Mouse (Mus musculus): ENCODE data around the gene Defb25.

Gene Defb25

DNA sequence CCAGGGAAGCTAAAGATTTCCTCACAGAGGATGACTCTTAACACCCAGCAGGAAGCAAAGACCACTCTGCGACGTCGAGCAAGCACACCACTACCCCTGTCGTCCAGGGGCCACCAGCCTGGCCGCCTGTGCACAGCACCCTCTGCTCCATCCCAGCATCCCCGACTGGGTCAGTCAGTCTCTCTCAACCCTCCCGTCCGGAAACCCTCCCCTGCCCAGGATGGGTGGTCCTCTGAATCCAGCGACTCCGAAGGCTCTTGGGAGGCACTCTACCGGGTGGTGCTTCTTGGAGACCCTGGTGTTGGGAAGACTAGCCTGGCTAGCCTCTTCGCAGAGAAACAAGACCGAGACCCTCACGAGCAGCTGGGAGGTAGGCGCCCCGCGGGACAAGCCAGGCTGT is 5.2 kb upstream of the Defb25 start:
- no peak for DNase-seq (ENCODE audit: extremely low spot score, low read depth, low spot score)

- no peak for DNase-seq (ENCODE audit: extremely low spot score, low read depth, low spot score)
Observed at GRCm38 (mm10) chr2:152626774-152627591, 4.1 kb upstream of the Defb25 start, which contains the start of gene Rem1. Gene Rem1, plus strand, starts transcription at chr2:152626951.

DNA sequence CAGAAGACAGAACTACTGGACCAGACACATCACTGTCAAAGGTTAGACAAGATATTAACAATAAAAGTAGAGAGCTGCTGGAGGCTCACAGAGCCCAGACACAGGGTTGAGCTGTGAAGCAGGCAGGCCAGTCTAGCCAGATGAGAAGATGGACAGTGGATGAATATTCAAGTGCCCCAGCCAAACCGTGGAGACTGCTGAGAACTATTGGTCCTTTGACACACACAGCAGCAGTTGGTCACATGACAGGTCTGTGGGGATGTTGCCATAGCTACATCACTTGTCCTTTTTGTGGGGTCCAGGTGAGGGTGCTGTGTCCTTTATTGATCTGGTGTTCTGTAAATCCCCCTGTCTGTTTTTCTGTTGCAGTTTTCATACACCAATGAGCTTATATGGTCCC is 2.4 kb upstream of the Defb25 start:
- DNase-seq (ENCODE audit: extremely low spot score, low read depth, low spot score), result no peak

GRCm38 (mm10) chr2:152624566-152624965 is 1.7 kb upstream of the Defb25 start:
- no peak for DNase-seq (ENCODE audit: extremely low spot score, low read depth, low spot score)

GRCm38 (mm10) chr2:152622151-152622550 is 702 bp downstream of the Defb25 start:
- no peak for DNase-seq (ENCODE audit: extremely low spot score, low read depth, low spot score)

- no peak for DNase-seq (ENCODE audit: extremely low spot score, low read depth, low spot score)
Observed at GRCm38 (mm10) chr2:152620367-152621134, 2.3 kb downstream of the Defb25 start.

- no peak for DNase-seq (ENCODE audit: extremely low spot score, low read depth, low spot score)
Observed at GRCm38 (mm10) chr2:152617374-152617773, 5.5 kb downstream of the Defb25 start.

DNA sequence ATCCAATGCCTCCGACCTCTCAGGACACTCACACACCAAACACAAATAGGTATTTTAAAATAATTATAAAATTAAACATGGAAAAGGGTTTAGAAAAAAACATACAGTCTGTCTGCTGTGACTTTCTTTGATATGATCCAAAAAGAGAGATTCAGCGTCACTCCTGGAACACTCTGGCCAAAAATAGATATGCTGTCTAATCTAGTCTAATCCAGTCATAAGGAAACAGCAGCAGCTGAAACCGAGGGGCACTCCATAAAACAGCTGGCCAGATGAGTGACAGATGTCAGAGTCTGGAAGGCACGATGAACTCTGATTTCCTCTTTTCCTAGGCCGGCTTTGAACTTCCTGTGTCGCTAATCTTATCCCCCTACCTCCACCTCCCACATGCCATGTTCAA is 6.4 kb downstream of the Defb25 start:
- no peak for DNase-seq (ENCODE audit: extremely low spot score, low read depth, low spot score)

GRCm38 (mm10) chr2:152615563-152615962 is 7.3 kb downstream of the Defb25 start:
- DNase-seq (ENCODE audit: extremely low spot score, low read depth, low spot score), result peak; percentile 64

DNA sequence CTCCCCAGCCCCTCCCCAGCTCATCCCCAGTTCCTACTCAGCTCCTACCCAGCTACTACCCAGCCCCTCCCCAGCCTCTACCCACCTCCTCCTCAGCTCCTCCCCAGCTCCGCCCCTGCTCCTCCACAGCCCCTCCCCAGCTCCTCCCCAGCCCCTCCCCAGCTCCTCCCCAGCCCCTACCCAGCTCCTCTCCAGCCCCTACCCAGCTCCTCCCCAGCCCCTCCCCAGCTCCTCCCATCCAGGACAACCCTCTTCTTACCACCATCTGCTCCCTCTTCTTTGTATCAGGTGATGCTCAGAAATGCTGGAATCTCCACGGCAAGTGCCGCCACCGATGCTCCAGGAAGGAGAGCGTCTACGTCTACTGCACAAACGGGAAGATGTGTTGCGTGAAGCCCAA is 10.7 kb downstream of the Defb25 start:
- DNase-seq (ENCODE audit: extremely low spot score, low read depth, low spot score), result no peak

- DNase-seq (ENCODE audit: extremely low spot score, low read depth, low spot score), result no peak
Observed at GRCm38 (mm10) chr2:152608719-152609118, 14.1 kb downstream of the Defb25 start.

GRCm38 (mm10) chr2:152607746-152608145 is 15.1 kb downstream of the Defb25 start:
- no peak for DNase-seq (ENCODE audit: extremely low spot score, low read depth, low spot score)

DNA sequence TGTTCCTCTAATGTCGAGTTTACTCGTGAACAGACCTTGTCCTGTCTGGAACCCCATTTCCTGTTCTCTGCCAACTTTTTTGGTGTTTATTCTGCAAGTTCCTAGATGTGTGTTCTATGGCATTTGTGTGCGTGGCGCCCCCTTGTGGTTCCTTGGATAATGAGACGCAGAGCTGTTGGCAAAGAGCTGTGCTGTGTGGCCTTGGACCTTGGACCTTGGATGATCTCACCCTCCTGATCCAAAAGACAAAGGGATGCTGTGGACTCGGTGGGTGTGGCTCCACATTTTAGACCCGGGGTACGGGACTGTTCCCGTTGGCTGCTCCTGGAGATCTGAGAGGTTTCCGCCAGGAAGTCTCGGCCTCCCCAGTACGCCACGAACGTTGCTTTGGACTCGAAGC is 18.8 kb downstream of the Defb25 start, which contains the start of gene Defb36:
Gene Defb36, plus strand, starts transcription at position 271 of the 400 bp plus-strand sequence.
- DNase-seq (ENCODE audit: extremely low spot score, low read depth, low spot score), result no peak

DNA sequence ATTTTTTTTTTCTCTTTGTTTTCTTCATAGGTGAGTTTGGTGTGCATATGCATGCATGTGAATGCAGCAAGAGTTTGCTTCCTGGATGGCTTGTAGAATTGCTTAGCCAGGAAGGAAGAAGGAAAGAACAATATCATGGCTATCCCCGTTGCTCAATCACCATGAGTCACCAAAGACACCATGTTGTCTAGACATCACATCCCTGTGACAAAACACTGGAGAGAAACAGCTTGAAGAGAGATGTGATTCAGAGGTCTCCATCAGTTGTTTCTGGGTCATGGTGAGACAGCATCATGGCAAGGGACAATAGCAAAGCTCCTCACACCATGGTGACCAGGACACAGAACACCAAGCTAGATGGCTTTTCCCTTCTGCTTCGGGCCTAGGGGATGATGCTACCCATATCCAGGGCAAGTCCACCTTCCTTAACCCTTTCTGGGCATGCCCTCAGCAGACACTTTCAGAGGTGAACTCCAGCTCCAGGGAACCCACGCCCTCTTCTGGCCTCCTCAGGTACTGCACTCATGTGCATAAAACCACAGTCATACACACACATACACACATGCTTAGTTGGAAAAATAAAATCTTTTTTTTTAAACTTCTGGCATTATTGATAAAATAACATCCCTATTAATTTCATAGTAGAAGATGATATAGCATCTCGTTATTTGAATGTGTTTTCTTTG is 21.4 kb downstream of the Defb25 start:
- no peak for DNase-seq (ENCODE audit: extremely low spot score, low read depth, low spot score)

DNA sequence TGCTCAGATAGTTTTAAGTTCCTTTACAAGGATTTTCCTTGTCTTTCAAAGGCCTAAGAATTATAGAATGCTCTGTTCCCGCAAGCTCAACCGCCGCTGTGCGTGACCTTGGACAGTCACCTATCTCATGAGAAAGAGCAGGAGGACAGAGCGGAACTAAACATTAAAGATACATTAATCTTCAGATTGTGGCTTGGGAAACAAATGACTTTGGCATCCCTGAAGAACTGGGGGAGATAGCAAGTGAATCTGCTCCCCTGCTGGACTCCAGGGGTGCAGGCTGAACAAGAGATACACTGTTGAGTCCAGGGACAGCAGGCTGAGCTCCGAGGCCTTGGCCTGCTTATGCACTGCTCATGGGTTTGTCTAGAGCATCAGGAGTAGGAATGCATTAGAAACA is 22.8 kb downstream of the Defb25 start:
- DNase-seq (ENCODE audit: extremely low spot score, low read depth, low spot score), result no peak

DNA sequence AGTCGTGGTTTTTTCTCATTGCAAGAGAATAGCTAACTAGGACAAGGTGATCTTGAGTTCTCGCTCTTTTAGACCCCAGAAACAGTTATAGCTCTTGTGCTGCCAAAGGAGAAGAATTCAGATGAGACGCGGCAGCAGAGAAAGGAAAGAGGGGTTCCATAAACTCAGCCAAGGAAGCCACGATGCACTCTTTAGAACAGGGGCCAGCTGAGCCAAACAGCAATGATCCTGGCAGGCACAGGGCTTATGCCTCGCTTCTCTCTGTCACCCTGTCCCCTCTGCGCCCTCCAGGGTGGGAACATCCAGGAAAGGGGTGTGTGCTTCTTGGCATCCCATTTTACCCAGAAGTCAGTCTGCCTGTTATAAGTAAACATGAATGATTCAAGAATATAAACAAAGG is 23.6 kb downstream of the Defb25 start, which contains the start of gene Defb45:
Gene Defb45, minus strand, starts transcription at position 101 of the 400 bp plus-strand sequence.
- no peak for DNase-seq (ENCODE audit: extremely low spot score, low read depth, low spot score)

DNA sequence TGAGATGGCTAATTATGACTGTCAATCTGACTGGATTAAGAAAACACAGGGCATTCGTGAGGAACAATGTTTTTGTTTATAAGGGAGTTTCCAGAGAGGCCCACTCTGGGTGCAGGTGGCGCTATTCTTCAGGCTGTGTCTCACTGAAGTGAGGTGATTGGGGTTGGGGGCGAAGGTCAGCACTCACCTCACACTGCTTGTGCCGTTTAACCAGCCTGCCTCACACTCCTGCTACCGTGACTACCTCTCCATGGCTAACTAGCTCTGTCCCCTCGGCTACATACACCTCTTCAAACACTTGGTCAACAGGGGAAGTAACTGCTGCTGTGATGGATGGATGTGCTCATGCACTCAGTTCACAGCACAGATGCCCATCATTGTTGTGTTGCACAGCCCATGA is 33.8 kb downstream of the Defb25 start:
- no peak for DNase-seq (ENCODE audit: extremely low spot score, low read depth, low spot score)

DNA sequence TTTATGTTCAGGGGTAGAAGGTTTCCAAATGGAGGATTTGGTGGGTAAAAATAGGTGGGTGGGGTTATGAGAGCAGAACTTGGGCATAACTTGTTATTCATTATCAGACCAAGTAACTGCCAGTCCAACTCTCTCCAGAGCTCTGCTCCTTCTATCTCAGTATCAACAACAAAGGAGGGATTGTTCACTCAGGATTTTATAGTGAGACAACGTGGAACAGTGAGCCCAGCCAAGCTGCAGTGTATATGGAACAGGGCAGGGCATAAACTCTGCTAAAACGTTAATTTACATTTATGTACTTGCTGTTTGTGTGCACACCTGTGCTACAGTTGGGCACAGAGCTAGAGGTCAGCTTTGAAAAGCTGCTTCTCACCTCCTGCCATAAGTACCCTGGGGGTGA is 34.4 kb downstream of the Defb25 start:
- no peak for DNase-seq (ENCODE audit: extremely low spot score, low read depth, low spot score)

DNA sequence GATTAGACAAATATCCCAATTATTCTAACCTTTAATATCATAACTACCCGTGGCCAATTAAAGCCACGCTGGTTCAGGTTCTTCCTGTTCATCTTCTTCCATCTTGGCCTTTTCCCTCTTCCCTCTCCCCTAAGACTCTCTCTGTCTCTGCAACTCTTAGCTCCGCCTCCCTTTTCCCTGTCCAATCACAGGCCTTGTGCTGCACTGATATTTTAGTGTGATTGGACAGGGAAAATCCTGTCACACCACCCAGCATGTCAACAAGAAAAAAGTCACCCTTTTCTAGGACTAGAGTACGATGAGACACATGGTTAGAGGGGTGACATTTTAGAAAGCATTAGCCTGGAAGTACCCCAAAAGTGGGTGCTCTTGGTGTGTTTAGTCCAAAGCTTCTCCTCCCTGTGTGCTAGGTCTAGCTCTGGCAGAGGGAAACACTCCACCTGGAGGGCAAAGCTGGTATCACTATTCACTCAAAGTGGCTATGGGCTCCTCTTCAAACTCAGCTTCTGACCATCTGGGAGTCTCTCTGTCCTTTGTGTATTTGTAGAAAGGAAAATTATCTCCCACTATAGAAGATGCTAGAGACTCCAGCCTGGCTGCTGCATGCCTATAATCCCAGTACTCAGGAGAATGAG is 35.8 kb downstream of the Defb25 start:
- DNase-seq (ENCODE audit: extremely low spot score, low read depth, low spot score), result no peak

DNA sequence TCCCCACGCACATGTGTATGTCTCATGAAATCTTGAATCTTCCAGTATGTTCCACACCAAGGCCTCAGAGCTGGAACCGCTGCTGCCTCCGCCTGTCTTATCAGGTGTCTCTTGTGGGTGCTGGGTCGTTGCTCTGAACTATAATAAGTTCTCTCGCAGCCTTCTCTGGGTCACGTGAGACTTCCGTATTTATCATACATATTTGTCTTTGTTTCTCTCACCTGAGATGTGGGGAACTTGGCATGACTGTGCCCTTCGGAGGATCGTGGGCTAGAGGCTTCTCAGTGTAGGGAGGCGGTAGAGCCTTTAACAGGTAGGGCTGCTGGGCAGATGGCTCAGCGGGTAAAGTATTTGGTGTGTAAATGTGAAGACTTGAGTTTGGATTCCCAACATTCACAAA is 42.2 kb downstream of the Defb25 start:
- DNase-seq (ENCODE audit: extremely low spot score, low read depth, low spot score), result no peak

GRCm38 (mm10) chr2:152580107-152580506 is 42.7 kb downstream of the Defb25 start, which contains the start of gene Defb19:
Gene Defb19, minus strand, starts transcription at chr2:152580312.
- DNase-seq (ENCODE audit: extremely low spot score, low read depth, low spot score), result no peak
